Mouse (Mus musculus) cerebellum, adult 11-12 months (tissue): ENCODE measurements at regions not wholly inside any gene's neighbourhood (a gene's known extent, or its start where the extent isn't known, plus 50 kb on each side); places are given as distances from the start of the nearest gene placed in this dataset.
"Not testable (repeated sequence)": the region's sequence is repeated elsewhere in the genome, so short reads cannot be mapped to it uniquely, and the experiment has no call there.

Source experiments
- DNase-seq: peaks from one replicate; pipeline ENCODE4 v3.0.0; 2022

DNA sequence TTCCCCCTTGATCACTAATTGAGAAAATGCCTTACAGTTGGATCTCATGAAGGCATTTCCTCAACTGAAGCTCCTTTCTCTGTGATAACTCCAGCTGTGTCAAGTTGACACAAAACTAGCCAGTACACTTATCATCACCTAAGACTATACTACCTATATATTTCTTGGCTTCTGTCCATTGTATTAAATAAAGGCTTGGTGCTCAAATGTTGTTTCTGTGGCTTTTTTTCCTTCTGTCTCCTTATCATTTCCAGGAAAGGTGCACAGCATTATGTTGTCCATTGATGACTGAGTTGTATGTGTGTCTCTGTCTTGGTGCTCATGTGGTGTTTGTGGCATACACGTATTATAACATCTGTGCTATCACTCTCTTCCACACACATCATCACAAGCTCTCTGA lies 461.5 kb downstream of the Dad1 start:
- not testable (repeated sequence) for DNase-seq

DNA sequence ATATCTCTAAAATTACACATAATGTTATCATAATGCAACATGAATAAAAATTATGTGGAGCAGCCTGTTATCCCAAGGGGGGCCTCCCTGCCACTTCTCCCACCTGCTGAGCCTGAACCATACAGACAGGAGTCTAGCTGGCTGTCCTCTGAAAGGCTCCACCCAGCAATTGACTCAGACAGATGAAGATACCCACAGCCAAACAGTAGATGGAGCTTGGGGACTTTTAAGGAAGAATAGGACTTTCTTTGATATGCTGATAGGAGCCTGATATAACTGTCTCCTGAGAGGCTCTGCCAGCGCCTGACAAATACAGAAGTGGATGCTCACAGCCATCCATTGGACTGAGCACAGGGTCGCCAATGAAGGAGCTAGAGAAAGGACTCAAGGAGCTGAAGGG lies 468.4 kb downstream of the Dad1 start:
- not testable (repeated sequence) for DNase-seq

DNA sequence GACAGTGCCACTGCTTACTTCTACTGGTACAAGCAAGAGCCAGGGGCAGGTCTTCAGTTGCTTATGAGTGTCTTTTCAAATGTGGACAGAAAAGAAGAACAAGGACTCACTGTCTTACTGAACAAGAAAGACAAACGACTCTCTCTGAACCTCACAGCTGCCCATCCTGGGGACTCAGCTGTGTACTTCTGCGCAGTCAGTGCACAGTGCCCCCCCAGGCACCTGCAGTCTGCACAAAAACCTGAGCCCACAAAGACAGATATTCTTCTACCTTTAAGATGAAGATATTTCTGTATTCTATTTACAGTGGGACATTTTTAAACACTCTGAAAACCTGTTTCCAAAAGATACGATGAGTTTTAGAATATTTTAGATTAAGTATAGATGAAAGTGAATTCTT lies 476.5 kb downstream of the Dad1 start:
- DNase-seq, result no peak

DNA sequence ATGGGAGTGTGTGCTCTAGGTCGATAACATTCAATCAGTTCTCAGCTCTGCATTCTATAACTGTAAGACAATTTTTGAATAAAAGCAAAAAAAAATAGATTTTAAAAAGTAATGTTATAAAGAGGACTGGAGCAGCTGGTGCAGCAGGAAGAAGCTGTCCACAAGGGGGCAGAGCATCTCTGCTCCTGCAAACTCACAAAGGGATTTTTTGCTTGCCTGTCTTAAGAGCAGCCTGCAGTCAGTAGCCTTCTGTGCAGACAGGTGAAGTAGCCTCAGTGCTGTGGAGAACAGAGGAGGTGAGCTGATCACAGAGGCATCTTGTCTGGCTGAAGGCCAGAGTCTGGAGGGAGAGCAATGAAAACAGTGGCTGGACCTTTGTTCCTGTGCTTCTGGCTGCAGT lies 477.2 kb downstream of the Dad1 start:
- DNase-seq, result not testable (repeated sequence)

DNA sequence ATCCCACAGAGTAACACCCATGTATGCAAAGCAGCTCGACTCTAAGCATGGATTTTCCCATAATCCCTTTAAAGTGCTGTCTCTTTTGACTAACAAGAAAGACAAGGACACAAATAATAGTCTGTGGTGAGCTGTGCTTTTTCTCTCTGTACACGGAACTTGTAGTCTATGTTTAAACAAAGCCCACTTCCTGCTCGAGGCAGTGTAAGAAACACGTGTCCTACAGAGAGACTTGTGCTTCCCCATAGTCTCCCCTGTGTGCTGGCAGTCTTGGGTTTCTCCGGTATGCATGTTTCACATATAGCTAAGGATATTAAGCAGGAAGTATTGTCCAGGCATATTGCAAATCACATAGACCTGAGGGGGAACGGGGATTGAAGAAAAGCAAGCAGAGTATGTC lies 487.4 kb downstream of the Dad1 start:
- DNase-seq, result not testable (repeated sequence)

DNA sequence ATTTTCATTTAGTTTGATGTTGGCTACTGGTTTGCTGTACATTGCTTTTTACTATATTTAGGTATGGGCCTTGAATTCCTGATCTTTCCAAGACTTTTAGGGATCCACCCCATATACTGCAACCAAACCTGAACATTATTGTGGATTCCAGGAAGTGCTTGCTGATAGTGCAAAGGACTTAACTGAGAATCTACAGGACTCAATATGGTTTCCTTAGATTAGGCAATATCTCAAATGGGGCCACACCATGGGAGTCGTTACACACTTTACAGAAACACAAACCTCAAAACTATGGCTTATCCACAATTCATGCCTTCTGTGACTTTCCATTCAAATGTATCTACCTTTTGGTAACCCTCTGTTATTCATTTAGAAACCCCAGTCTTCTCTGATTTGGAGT lies 488.0 kb downstream of the Dad1 start:
- DNase-seq, result not testable (repeated sequence)

DNA sequence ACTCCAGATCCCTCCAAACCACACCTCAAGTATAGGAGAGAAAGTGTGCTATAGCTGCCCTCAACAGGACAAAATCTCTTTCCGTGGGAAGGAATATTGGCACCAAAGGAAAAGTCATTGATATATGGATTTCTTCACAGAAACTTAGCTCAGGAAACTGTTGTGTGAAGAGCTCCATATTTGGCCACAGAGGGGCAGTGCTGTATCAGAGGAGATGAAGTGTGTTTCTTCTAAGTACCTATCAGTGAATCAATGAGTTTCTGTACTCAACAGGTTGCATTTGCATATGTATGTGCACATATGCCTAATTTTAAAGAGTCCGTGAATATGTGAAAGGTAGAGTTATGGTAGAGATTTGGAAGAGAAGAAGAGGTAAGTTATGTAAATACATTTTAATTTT lies 493.3 kb downstream of the Dad1 start:
- not testable (repeated sequence) for DNase-seq

DNA sequence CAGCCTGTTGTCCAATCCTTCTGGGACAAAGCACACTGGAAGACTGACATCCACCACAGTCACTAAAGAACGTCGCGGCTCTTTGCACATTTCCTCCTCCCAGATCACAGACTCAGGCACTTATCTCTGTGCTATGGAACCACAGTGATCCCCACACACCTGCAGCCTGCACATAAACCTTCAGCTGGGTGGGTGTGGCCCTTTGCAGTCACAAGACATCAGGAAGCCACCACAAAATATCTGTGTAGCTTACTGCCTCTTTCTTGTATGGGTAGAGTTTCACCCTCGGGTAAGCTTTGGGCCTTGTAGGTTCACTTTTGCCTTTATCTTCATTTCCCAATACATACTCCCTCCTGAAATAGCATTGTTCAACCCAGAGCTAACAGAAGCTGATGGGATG lies 496.1 kb downstream of the Dad1 start:
- DNase-seq, result not testable (repeated sequence)

DNA sequence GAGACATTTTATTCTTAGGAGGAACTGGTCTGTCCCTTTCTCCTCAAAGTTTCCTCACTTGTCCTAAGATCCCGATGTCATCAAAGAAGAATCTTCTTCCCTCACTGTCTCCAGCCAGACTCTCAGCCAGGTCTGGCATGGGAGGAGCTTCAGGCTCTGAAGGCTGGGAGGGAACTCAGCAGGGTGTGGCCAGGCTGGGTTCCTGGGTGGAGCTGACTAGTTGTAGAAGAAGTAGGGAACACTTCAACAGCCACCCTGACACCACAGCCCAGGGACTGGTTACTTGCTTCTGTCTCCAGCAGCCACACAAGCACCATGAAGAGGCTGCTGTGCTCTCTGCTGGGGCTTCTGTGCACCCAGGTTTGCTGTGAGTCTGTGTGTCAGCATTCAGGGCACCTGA lies 496.8 kb downstream of the Dad1 start:
- not testable (repeated sequence) for DNase-seq

DNA sequence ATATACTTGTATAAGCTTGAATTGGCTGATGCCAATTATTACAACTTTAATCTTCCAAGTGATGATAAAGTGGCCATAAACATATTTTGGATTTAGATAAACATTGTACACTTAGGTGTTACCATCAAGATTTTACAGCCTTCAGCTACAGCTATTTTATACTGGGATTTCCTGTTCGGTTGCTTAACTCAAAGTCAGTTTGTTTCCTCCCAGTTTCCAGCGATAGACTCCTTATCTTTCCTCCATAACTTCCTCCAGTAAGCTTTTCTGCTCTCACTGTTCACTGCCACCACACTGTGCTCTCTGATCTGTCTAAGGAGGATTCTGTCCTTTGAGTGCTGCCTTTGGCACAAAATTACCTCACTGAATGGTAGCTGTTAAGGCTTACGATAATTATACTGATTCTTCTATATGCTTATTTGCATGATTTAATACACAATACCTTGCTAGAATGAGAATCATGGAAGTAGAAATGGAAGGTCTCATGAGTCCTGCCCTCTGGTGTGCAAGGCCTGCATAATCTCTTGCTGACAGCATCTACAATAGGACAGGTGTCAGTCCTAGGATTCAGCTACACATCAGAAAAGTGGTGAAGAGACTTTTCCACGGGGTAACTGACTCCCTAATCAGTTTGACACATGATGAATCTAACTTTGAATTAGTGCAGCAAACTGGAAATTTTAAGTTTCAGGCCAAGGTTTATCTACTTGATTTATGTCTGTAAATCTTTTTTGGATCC lies 503.0 kb downstream of the Dad1 start:
- DNase-seq, result no peak

DNA sequence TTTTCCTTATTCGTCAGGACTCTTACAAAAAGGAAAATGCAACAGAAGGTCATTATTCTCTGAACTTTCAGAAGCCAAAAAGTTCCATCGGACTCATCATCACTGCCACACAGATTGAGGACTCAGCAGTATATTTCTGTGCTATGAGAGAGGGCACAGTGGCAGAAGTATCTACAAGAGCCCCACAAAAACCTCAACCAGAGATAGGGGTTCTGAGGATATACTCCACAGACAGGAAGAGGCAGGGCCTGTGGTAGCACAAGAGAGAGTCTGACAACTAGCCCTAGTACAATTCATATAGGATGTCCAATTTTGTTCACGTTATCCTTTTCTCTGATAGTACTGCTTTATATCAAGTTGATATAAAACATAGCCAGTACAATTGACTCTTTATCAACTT lies 510.4 kb downstream of the Dad1 start:
- DNase-seq, result not testable (repeated sequence)

DNA sequence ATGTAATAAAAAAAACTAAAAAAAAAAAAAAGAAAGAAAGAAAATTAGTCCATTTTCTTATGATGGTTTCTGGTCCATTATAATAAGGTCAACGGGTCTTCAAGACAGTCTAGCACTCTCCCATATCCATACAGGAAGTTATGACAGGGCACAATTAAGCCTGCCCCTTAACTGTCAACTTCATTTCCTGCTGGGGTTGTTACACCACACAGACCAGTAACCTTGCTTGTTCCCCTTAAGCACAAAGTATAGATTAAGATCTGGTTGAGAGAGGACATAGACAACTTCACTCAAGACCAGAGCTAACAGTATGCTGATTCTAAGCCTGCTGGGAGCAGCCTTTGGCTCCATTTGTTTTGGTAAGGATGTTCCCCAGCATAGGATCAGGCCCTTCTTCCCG lies 511.0 kb downstream of the Dad1 start:
- DNase-seq, result not testable (repeated sequence)

DNA sequence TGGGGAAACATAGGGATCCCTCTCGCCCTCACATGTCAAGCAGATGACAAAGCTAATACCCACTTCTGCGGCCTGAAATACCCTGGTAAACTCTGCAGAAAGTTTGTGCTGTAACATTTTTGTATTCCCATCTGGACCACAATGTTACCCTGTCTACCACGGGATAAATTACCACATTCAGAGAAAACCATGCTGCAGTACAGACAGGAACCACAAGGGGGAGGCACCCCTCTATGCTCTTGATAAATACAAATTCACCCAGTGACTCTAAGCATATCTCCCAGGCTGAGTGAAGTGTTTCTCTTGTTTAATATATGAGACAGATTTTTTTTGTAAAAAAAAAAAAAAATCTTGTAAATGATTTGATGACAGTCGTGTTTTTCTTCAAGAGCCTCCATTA lies 512.7 kb downstream of the Dad1 start:
- not testable (repeated sequence) for DNase-seq

DNA sequence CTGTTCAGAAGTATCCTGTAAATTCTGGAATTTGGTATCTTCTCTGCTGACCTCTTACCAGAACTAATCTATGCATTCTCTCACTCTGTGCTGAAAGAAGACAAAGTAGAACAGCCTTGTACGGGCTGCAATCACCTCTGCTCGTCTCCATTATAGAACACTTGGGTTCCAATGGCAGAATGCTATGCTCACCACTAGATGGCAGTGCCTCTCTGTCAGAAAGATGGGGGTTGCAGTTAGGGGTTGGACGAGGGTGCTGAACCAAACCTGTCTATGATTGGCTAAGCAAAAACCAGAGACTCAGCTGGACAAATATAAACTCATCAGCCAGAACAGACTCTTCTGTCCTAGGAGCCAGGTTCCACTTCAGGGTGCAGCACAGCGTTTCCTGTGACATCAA lies 515.9 kb downstream of the Dad1 start:
- not testable (repeated sequence) for DNase-seq

DNA sequence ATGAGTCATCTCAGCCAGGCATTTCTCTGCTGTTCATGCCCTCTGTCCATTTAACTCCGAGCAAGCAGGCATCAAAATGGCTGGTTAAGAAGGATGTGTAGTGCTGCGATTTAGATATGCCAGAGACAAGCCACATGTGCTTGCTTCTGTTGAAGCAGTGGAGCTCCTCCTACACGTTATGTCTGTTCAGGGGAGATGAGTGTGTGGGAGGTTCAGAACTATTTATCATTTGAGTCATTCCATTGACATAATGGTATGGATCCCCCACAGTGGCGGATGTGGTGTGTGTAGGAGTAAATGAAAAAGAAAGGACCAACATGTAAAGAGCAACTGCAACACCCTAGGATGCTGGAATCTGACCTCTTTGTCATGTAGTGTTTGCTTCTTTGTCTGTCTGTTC lies 517.6 kb downstream of the Dad1 start:
- DNase-seq, result not testable (repeated sequence)

DNA sequence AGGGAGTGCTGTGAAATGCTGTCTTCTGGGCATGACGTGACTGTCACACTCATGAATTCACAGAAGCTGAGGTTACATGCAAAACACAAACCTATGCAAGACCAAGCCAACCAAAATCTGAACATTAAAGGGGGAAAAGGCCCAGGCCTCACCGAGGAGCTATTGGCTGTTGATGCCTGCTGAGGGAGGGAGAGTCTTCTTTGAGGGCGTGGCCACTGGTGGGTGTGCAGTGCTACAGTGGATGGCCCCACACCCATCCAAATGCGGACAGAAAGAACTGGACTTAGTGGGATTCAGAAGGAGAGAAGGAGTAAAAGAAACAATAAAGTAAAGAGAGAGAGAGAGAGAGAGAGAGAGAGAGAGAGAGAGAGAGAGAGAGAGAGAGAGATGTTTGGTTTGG lies 522.3 kb downstream of the Dad1 start:
- not testable (repeated sequence) for DNase-seq

DNA sequence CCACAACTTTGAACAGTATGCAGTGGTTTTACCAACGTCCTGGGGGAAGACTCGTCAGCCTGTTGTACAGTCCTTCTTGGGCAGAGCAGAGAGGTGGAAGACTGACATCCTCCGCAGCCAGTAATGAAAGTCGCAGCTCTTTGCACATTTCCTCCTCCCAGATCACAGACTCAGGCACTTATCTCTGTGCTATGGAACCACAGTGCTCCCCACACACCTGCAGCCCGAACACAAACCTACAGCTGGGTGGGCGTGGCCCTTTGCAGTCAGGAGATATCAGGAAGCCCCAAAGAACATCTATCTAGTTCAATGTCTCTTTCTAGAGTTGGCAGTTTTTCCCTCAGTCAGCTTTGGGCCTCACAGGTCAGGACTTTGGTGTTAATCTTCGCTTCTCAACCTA lies 524.0 kb downstream of the Dad1 start:
- not testable (repeated sequence) for DNase-seq

DNA sequence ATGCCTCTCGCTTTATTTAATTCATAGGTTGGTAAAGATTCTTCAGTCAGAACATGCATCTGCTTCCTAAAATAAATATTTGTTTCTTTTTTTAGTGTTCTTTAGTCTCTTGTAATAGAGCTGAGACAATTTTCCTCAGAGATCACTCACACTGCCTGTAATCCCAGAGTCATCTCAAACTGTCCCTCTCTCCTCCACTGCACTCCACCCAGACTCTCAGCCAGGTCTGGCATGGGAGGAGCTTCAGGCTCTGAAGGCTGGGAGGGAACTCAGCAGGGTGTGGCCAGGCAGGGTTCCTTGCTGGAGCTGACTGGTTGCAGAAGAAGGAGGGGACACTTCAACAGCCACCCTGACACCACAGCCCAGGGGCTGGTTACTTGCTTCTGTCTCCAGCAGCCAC lies 524.8 kb downstream of the Dad1 start:
- DNase-seq, result not testable (repeated sequence)

DNA sequence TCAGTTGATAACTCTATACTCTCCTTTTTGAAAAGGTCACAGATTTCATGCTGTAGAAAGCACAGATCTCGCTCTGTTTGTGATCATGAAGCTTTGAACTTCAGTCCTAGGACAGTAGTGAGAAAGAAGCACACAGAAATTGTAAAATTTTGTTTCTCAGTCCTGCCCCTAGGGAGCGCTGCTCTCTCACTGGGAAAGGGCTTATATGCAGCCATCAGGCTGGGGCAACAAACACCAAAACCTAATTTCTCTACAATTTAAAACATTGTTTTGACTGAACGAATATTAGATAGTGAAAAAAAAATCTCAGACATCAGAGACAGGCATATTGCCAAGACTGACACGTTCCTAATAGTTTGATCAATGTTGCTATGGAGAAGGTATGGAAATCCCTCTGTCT lies 527.0 kb downstream of the Dad1 start:
- DNase-seq, result not testable (repeated sequence)

DNA sequence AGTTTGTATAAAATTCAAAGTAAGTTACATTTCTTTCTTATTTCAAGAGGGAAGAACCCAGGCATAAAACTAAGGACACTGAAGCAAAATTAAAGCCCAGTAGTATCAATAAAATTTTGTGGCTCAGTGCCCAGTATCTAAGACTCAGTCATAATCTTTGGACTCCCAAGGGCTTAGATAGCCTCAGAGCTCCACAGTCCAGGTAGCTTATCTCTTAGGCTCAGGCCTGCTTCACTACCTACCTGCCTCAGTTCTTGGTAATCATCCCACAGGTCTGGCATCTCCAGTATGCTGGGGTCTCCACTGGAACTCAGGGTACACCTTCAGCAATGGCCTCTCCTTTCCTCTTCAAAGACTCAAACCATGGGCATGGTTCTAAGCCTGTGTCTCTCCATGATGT lies 530.3 kb downstream of the Dad1 start:
- not testable (repeated sequence) for DNase-seq

DNA sequence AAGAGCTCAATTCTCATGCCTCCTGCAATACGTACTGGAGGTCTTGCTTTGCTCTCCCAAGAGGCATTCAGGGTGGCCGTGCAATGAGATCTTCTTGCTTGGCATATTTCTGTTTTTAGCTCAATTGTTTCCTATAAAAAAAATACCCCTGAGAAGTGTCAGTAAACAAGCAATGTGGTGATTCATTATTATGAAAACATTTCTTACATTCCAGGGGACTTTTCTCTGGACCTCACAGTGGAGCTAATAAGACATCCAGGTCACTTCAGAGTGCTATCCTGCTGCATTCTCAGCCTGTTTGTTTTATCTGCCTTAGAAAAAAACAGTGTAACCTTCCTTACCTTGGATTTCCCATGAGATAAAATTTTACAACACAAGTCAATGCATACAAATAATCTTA lies 532.0 kb downstream of the Dad1 start:
- DNase-seq, result not testable (repeated sequence)

DNA sequence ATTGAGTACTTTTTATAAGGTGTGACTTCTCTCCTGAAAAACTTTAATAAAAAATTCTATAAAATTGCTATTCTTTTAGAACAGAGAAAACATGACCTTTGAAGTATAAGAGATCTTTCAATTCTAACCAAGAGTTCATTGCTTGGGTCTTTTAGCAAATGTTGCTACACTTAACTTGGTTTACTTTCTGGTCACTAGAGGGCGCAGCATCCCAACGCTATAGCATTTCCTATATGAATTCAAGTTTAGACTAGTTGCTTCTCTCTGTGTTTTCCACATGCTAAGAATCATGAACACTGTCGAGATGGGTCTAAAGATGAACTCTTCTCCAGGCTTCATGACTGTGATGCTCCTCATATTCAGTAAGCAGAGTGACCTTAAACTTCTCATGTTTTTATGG lies 544.3 kb downstream of the Dad1 start:
- DNase-seq, result not testable (repeated sequence)

DNA sequence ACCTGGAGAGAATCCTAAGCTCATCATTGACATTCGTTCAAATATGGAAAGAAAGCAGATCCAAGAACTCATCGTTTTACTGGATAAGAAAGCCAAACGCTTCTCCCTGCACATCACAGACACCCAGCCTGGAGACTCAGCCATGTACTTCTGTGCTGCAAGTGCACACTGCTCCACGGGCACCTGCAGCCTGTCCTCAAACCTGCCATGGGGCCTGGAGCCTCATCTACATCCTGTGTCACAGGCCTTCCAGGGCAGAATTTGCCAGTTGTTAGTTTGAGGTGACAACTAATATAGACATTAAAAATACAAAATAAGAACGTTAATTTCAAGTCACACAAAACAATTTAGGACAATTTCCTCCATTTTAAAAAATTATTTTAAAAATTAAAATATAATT lies 549.6 kb downstream of the Dad1 start:
- not testable (repeated sequence) for DNase-seq

DNA sequence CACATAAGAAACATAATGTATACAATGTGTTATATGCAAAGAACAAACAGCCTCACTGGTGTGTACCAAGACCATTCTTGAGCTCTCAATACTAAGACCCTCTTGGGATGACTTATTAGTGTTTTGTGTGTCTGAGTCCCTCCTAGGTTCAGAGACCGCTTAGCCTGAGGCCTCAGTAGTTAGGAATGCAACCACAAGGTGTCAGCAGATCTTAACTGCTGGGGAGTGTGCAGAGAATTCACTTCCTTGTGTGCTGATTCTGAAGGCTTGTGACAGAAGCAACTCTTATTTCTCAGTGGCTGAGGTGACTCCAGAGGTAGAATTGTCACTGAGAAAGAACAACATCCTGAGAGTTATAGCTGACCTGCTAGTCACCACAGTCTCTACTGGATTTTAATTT lies 550.3 kb downstream of the Dad1 start:
- not testable (repeated sequence) for DNase-seq

DNA sequence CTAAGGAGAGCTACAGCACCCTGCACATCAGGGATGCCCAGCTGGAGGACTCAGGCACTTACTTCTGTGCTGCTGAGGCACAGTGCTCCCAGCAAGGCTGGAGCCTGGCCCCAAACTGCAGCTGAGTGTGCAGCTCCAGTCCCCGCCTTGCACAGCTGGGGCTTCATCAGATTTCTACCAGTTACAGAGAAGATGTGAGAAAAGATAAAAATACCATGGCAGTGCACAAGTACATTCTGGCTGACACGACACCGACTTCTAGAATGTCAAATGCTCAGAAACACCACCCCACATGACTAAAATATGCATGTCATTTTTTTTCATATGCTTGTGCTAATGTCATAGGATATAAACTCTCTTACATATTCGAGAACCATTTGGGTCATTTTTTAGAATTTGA lies 569.8 kb downstream of the Dad1 start:
- not testable (repeated sequence) for DNase-seq
